Mouse (Mus musculus) lung, embryonic 14.5 days (tissue): ENCODE data around the gene Olfr1020. TPM values are rescaled to one million over a fixed set of nuclear protein-coding genes. Genes with fewer than 3 reads are reported as not detected.

ENCODE experiments used
- ATAC-seq: fragments of 200-750 bp; cut with Nextera tagmentation; 2 replicates; pipeline ENCODE4 v1.8.0; 2017; ENCODE audit warnings: mild to moderate bottlenecking, moderate TSS enrichment, moderate library complexity; ENCODE audit not compliant: insufficient read depth
- DNase-seq: peaks from one replicate; pipeline ENCODE4 v3.0.0-alpha.2; 2015
- H3K27ac ChIP-seq: fragments of 300-500 bp; sonication (generic); 2 replicates; pipeline ENCODE4 v1.5.1; 2014; ENCODE audit warnings: low read depth, mild to moderate bottlenecking, moderate library complexity
- H3K27me3 ChIP-seq: fragments of 300-500 bp; sonication (generic); 2 replicates; pipeline ENCODE4 v1.6.1; 2014; ENCODE audit warnings: low read length, control low read depth; ENCODE audit not compliant: insufficient read depth
- H3K36me3 ChIP-seq: fragments of 300-500 bp; sonication (generic); 2 replicates; pipeline ENCODE4 v1.6.1; 2014; ENCODE audit warnings: control low read depth; ENCODE audit not compliant: insufficient read depth
- H3K4me1 ChIP-seq: fragments of 300-500 bp; sonication (generic); 2 replicates; pipeline ENCODE4 v1.6.1; 2014; ENCODE audit warnings: antibody characterized with exemption, control low read depth; ENCODE audit not compliant: insufficient read depth
- H3K4me2 ChIP-seq: fragments of 300-500 bp; sonication (generic); 2 replicates; pipeline ENCODE4 v1.6.1; 2014; ENCODE audit warnings: mild to moderate bottlenecking
- H3K4me3 ChIP-seq: fragments of 300-500 bp; sonication (generic); 2 replicates; pipeline ENCODE4 v1.5.1; 2014; ENCODE audit warnings: low read depth, low read length
- H3K9ac ChIP-seq: fragments of 300-500 bp; sonication (generic); 2 replicates; pipeline ENCODE4 v1.6.1; 2014
- H3K9me3 ChIP-seq: fragments of 300-500 bp; sonication (generic); 2 replicates; pipeline ENCODE4 v1.6.1; 2016; ENCODE audit warnings: low read depth, low read length, control low read depth
- CTCF ChIP-seq: IDR thresholded peaks from 2 replicates; pipeline ENCODE4 v1.5.1; 2016; ENCODE audit warnings: antibody characterized with exemption, low read depth
- WGBS: fragments of 180-500 bp; shearing (Covaris S2); extraction: QIAGEN DNeasy Blood & Tissue Kit; methylation state at CpG from one replicate; pipeline ENCODE4 v1.1.7; 2014; 5-methylcytosine and 5-hydroxymethylcytosine counted together
- polyA plus RNA-seq: library from polyadenylated mRNA; unstranded; fragments of >200 nt; fragmentation: Nextera tagmentation; extraction: Ambion mirVana; gene quantifications from 2 replicates; pipeline ENCODE4 v1.2.1, GENCODE M21; 2014

The Olfr1020 gene
- not detected in 2 replicates for polyA plus RNA-seq

DNA sequence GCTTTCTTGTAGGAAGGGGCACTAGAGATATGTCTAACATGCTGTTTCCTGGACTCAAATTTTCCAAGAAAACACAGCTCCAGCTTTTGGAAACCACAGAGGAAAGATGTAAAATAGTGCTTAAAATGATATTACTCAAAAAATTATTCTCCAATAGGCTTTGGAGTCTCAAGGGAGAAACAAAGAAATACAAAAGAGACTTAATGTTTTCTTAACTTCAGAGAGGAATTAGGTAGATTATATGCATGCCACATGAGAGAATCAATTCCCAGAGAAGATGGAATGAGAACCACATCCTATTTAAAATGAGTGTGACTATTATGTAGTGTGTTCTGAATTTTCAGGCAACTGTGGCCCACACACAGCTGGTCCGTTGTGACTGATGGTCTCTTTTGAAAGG, at the start of gene Olfr1020:
Gene Olfr1020, plus strand, starts transcription at position 301 of the 400 bp plus-strand sequence.
- no peak for DNase-seq
- TF ChIP-seq CTCF: no peak
- no peak for ATAC-seq
- Histone ChIP-seq H3K9me3 (no peaks in the 10 kb centered on the region), H3K4me3 (no peak within 1 kb of the TSS), H3K27me3 (no peaks in the 10 kb centered on the region), H3K36me3 (no peaks in the 10 kb centered on the region), H3K4me2 (no peak within 1 kb of the TSS), H3K9ac (no peak within 1 kb of the TSS), H3K27ac (no peak within 1 kb of the TSS), H3K4me1 (no peaks in the 10 kb centered on the region)
- WGBS: 81% methylated on average over 1 of the region's 1 CpGs

DNA sequence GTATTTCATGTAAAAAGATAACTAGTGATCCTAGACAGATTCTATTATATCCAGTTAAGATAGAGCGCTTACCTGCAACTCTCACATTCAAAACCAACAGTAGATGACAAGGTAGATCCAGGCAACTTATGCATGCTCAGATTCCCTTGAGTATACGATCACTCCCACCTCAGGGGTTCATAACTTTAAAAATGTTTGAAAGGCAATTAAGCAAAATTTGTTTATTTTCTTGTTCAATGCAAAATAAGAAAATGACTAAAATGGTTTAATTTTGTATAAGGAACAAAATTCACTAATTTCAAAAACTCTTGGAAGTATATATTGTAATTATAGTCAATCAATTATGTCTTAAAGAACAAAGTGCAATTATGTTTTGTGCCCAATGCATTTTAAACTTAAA, 44.4 kb upstream of the Olfr1020 start, which contains the start of gene Olfr1016:
Gene Olfr1016, minus strand, starts transcription at position 101 of the 400 bp plus-strand sequence.
- H3K27me3 ChIP-seq: no peaks in the 10 kb centered on the region
- no peak within 1 kb of the TSS for H3K27ac ChIP-seq
- no peak within 1 kb of the TSS for H3K9ac ChIP-seq
- H3K9me3 ChIP-seq: no peaks in the 10 kb centered on the region
- no peak for TF ChIP-seq CTCF
- 85% methylated on average over 2 of the region's 2 CpGs for WGBS
- H3K36me3 ChIP-seq: no peaks in the 10 kb centered on the region
- no peak for ATAC-seq
- DNase-seq: no peak
- H3K4me1 ChIP-seq: no peaks in the 10 kb centered on the region
- no peak within 1 kb of the TSS for H3K4me3 ChIP-seq
- no peak within 1 kb of the TSS for H3K4me2 ChIP-seq

DNA sequence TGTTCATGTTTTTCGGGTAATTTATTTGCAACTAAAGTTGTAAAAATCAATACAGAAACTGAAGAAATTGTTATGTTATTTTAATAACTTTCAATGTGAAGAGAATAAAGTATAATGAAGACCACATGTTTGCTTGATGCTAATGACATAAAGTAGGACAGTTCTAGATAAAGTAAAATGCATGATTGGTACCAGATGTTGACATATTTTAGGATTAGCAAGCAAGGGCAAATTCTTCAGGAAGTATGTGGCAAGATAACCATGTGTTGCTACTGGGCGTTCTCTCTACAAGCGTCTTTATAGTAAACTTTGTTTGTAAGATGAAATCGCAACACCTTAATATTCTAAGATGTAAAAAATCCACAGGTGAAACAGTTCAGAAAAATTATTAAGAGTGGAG, 42.3 kb upstream of the Olfr1020 start:
- Histone ChIP-seq H3K27ac (no peak overlapping the region), H3K4me3 (no peak overlapping the region), H3K4me2 (no peak overlapping the region), H3K36me3 (no peaks in the 10 kb centered on the region), H3K27me3 (no peaks in the 10 kb centered on the region), H3K9me3 (no peaks in the 10 kb centered on the region), H3K4me1 (no peaks in the 10 kb centered on the region), H3K9ac (no peak overlapping the region)
- no peak for ATAC-seq
- WGBS: 71% methylated on average over 4 of the region's 4 CpGs
- no peak for TF ChIP-seq CTCF
- no peak for DNase-seq

DNA sequence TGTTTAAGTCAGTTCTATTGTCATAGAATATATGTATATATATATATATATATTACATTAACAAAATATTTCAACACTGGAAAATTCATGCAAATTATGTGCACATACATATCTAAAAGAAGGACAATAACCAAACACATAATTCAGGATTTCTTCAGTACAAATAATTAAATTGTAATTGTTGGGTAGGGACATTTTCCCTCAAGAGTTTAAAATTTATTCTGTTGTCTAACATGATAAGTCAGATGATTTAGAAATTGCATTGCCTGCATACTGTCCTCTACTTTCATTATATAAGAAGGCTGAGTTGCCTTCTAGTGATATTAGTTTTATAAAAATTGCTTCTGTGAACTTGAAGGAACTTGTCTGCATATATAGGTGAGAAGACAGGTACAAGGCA, 28.7 kb upstream of the Olfr1020 start, which contains the start of gene Olfr1018:
Gene Olfr1018, plus strand, starts transcription at position 301 of the 400 bp plus-strand sequence.
- no peaks in the 10 kb centered on the region for H3K36me3 ChIP-seq
- no peak within 1 kb of the TSS for H3K9ac ChIP-seq
- no peak within 1 kb of the TSS for H3K4me3 ChIP-seq
- TF ChIP-seq CTCF: no peak
- H3K9me3 ChIP-seq: no peaks in the 10 kb centered on the region
- H3K4me1 ChIP-seq: no peaks in the 10 kb centered on the region
- H3K27me3 ChIP-seq: no peaks in the 10 kb centered on the region
- DNase-seq: no peak
- no peak for ATAC-seq
- H3K27ac ChIP-seq: no peak within 1 kb of the TSS
- H3K4me2 ChIP-seq: no peak within 1 kb of the TSS

DNA sequence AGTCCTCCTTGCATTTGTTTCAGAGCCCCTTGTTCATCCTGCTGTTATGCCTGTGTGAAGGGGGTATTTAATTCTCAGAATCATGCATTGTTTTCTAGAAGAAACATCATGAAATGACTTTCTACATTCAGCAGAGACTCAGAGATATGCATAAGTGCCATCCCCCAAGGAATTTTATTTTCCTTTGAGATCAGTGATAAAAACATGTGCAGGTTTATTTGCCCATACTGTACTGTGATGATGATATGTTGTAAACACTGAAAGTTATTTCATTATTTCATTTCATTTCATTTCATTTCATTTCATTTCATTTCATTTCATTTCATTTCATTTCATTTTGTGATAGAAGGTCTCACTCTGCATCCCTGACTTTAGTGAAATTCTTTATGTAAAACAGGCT, 1.4 kb upstream of the Olfr1020 start, which contains the start of gene Olfr1019:
Gene Olfr1019, minus strand, starts transcription at position 101 of the 400 bp plus-strand sequence.
- no peak within 1 kb of the TSS for H3K27ac ChIP-seq
- H3K4me3 ChIP-seq: no peak within 1 kb of the TSS
- H3K4me2 ChIP-seq: no peak within 1 kb of the TSS
- H3K27me3 ChIP-seq: no peaks in the 10 kb centered on the region
- DNase-seq (no peak), ATAC-seq (no peak)
- no peaks in the 10 kb centered on the region for H3K4me1 ChIP-seq
- no peaks in the 10 kb centered on the region for H3K36me3 ChIP-seq
- no peaks in the 10 kb centered on the region for H3K9me3 ChIP-seq
- no peak for TF ChIP-seq CTCF
- H3K9ac ChIP-seq: no peak within 1 kb of the TSS

DNA sequence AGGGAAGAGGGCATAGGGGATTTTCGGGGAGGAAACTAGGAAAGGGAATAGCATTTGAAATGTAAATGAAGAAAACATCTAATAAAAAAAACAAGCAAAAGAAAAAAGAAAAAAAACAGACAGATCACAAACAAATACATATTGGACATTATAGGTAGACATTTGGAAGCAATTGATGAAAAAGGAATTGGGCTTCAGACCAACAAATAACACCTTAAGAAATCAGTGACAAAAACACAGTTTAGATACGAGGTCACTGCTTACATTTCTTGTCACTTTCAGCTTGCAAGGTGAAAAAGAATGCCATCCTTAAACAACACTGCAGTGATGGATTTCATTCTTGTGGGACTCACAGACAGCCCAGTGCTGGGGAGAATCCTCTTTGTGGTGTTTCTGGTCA, 21.5 kb downstream of the Olfr1020 start, which contains the start of gene Olfr1022:
Gene Olfr1022, plus strand, starts transcription at position 301 of the 400 bp plus-strand sequence.
- Histone ChIP-seq H3K27ac (no peak within 1 kb of the TSS), H3K36me3 (no peaks in the 10 kb centered on the region), H3K9ac (no peak within 1 kb of the TSS), H3K4me2 (no peak within 1 kb of the TSS), H3K9me3 (no peaks in the 10 kb centered on the region), H3K27me3 (no peaks in the 10 kb centered on the region), H3K4me1 (no peaks in the 10 kb centered on the region), H3K4me3 (no peak within 1 kb of the TSS)
- TF ChIP-seq CTCF: no peak
- 35% methylated on average over 2 of the region's 2 CpGs for WGBS
- ATAC-seq (no peak), DNase-seq (no peak)

DNA sequence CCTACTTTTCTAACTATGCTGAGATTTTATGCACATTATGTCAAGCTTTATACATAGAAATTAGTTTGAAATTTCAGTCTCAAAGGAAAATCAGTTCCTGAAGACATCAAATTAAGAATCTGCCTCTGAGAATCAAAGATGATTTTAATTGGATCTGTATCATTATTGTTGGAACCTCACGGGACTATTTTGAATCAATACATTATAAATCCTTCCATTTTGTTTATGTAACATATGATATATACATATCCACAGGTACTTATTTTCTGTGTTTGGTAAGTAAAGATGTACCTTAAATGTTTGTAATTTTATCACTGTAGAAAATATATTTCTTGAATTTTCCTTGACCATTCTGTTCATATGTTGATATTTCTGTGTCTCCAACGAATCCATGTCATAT, 38.5 kb downstream of the Olfr1020 start, which contains the start of gene Olfr1023:
Gene Olfr1023, plus strand, starts transcription at position 301 of the 400 bp plus-strand sequence.
- ATAC-seq: no peak
- Histone ChIP-seq H3K9me3 (no peaks in the 10 kb centered on the region), H3K27ac (no peak within 1 kb of the TSS), H3K27me3 (no peaks in the 10 kb centered on the region), H3K4me2 (no peak within 1 kb of the TSS), H3K9ac (no peak within 1 kb of the TSS), H3K36me3 (no peaks in the 10 kb centered on the region), H3K4me3 (no peak within 1 kb of the TSS), H3K4me1 (no peaks in the 10 kb centered on the region)
- no peak for TF ChIP-seq CTCF
- DNase-seq: no peak
- 64% methylated on average over 2 of the region's 2 CpGs for WGBS

Other genes with a start within 250 kb of the Olfr1020 start
- not detected in 2 replicates for gene Olfr1000, start 235.1 kb upstream of the Olfr1020 start, polyA plus RNA-seq
- not detected in 2 replicates for gene Olfr1002, start 196.3 kb upstream of the Olfr1020 start, polyA plus RNA-seq
- not detected in 2 replicates for gene Olfr154, start 182.6 kb upstream of the Olfr1020 start, polyA plus RNA-seq
- gene Olfr1006, start 168.3 kb upstream of the Olfr1020 start, polyA plus RNA-seq: not detected in 2 replicates
- gene Olfr1008, start 157.6 kb upstream of the Olfr1020 start, polyA plus RNA-seq: not detected in 2 replicates
- gene Olfr1009, start 131.6 kb upstream of the Olfr1020 start, polyA plus RNA-seq: not detected in 2 replicates
- gene Olfr1012, start 84.3 kb upstream of the Olfr1020 start, polyA plus RNA-seq: not detected in 2 replicates
- not detected in 2 replicates for gene Olfr1013, start 79.9 kb upstream of the Olfr1020 start, polyA plus RNA-seq
- gene Olfr1014, start 74.3 kb upstream of the Olfr1020 start, polyA plus RNA-seq: not detected in 2 replicates
- not detected in 2 replicates for gene Olfr1015, start 65.0 kb upstream of the Olfr1020 start, polyA plus RNA-seq
- not detected in 2 replicates for gene Olfr1016, start 44.5 kb upstream of the Olfr1020 start, polyA plus RNA-seq
- gene Olfr1018, start 28.6 kb upstream of the Olfr1020 start, polyA plus RNA-seq: not detected in 2 replicates
- gene Olfr1019, start 1.5 kb upstream of the Olfr1020 start, polyA plus RNA-seq: not detected in 2 replicates
- gene Olfr1022, start 21.6 kb downstream of the Olfr1020 start, polyA plus RNA-seq: not detected in 2 replicates
- gene Olfr1023, start 38.6 kb downstream of the Olfr1020 start, polyA plus RNA-seq: not detected in 2 replicates
- not detected in 2 replicates for gene Olfr1024, start 58.0 kb downstream of the Olfr1020 start, polyA plus RNA-seq
- gene Olfr1025-ps1, start 68.2 kb downstream of the Olfr1020 start, polyA plus RNA-seq: not detected in 2 replicates
- gene Olfr1026, start 74.5 kb downstream of the Olfr1020 start, polyA plus RNA-seq: not detected in 2 replicates
- not detected in 2 replicates for gene Olfr1028, start 103.4 kb downstream of the Olfr1020 start, polyA plus RNA-seq
- not detected in 2 replicates for gene Olfr1029, start 126.9 kb downstream of the Olfr1020 start, polyA plus RNA-seq
- gene Olfr1030, start 132.2 kb downstream of the Olfr1020 start, polyA plus RNA-seq: not detected in 2 replicates
- not detected in 2 replicates for gene Olfr1031, start 143.3 kb downstream of the Olfr1020 start, polyA plus RNA-seq
- not detected in 2 replicates for gene Olfr1032, start 158.5 kb downstream of the Olfr1020 start, polyA plus RNA-seq
- 0.61 and 2.8 TPM in 2 replicates for gene Olfr1033, start 173.6 kb downstream of the Olfr1020 start, polyA plus RNA-seq
- not detected in 2 replicates for gene Olfr1034, start 198.8 kb downstream of the Olfr1020 start, polyA plus RNA-seq
- not detected in 2 replicates for gene Olfr1036, start 227.0 kb downstream of the Olfr1020 start, polyA plus RNA-seq
- gene Olfr1037, start 240.4 kb downstream of the Olfr1020 start, polyA plus RNA-seq: not detected in 2 replicates